Mouse (Mus musculus) CH12.LX (cell line): ENCODE data around the gene Trpc4ap. TPM values are rescaled to one million over a fixed set of nuclear protein-coding genes. Genes with fewer than 3 reads are reported as not detected.

Source experiments
- DNase-seq: peaks from one replicate; pipeline ENCODE4 v3.0.0-alpha.2; 2013; ENCODE audit errors: extremely low read depth
- H3K27ac ChIP-seq: 2 replicates; pipeline ENCODE4 v1.5.1; 2012; ENCODE audit warnings: low read depth, mild to moderate bottlenecking, control low read depth, moderate library complexity; ENCODE audit not compliant: insufficient read depth
- H3K27me3 ChIP-seq: replicated peaks from 2 replicates; pipeline ENCODE3; 2012; ENCODE audit warnings: inconsistent platforms
- H3K36me3 ChIP-seq, 2 experiments: replicated peaks in 1 of 2; 2 replicates each; pipeline versions ENCODE3 to v1.6.1; 2012; ENCODE audit warnings: inconsistent platforms in 1 of 2, low read length in 1 of 2, mild to moderate bottlenecking in 1 of 2, mixed read lengths in 1 of 2, moderate library complexity in 1 of 2; ENCODE audit not compliant: control insufficient read depth in 1 of 2, insufficient read depth in 1 of 2
- H3K4me1 ChIP-seq, 2 experiments: 2 replicates each; pipeline ENCODE4 v1.6.1; 2012; ENCODE audit warnings: inconsistent platforms in 1 of 2, moderate library complexity in 1 of 2; ENCODE audit not compliant: insufficient read depth in 2 of 2, control insufficient read depth in 1 of 2
- H3K4me2 ChIP-seq: 2 replicates; pipeline ENCODE4 v1.6.1; 2012; ENCODE audit warnings: low read depth, mild to moderate bottlenecking, control low read depth; ENCODE audit not compliant: poor library complexity, insufficient read depth, severe bottlenecking
- H3K4me3 ChIP-seq, 3 experiments: fragments of 150-350 bp in 1 of 3; sonication (generic) in 1 of 3; replicated peaks in 1 of 3; 2 replicates each; pipeline versions ENCODE3 to v1.5.1; 2011 to 2012; ENCODE audit warnings: low read depth in 2 of 3, low read length in 2 of 3, mild to moderate bottlenecking in 2 of 3, moderate library complexity in 2 of 3, control low read depth in 1 of 3, improper control_type of control experiment in 1 of 3, inconsistent platforms in 1 of 3, mixed read lengths in 1 of 3; ENCODE audit not compliant: poor library complexity in 1 of 3
- H3K79me2 ChIP-seq: replicated peaks from 2 replicates; pipeline ENCODE4 v1.6.1; 2012; ENCODE audit warnings: mild to moderate bottlenecking, moderate library complexity; ENCODE audit not compliant: control insufficient read depth, poor library complexity, insufficient read depth, severe bottlenecking; ENCODE audit errors: extremely low read depth
- H3K9ac ChIP-seq: 2 replicates; pipeline ENCODE4 v1.6.1; 2012; ENCODE audit warnings: low read depth, mild to moderate bottlenecking, control low read depth, moderate library complexity; ENCODE audit not compliant: insufficient read depth
- H3K9me3 ChIP-seq: replicated peaks from 2 replicates; pipeline ENCODE3; 2012; ENCODE audit warnings: low read length, inconsistent platforms, mixed read lengths
- CHD1 ChIP-seq: IDR thresholded peaks from 2 replicates; pipeline ENCODE4 v1.6.1; 2012; ENCODE audit warnings: low read depth, low read length, improper control_type of control experiment, inconsistent platforms
- CTCF ChIP-seq, 2 experiments: IDR thresholded peaks in 1 of 2; conservative IDR thresholded peaks in 1 of 2; 2 replicates each; pipeline ENCODE4 v1.5.1; 2011 to 2012; ENCODE audit warnings: low read depth in 2 of 2, low read length in 2 of 2, improper control_type of control experiment in 1 of 2, inconsistent platforms in 1 of 2, mild to moderate bottlenecking in 1 of 2, moderate library complexity in 1 of 2
- ELF1 ChIP-seq: IDR thresholded peaks from 2 replicates; pipeline ENCODE4 v1.6.1; 2014; ENCODE audit warnings: low read depth, mild to moderate bottlenecking, inconsistent platforms, low read length, improper control_type of control experiment
- GABPA ChIP-seq: IDR thresholded peaks from 2 replicates; pipeline ENCODE4 v1.6.1; 2012; ENCODE audit warnings: low read depth, low read length, improper control_type of control experiment, inconsistent platforms; ENCODE audit not compliant: insufficient replicate concordance
- HCFC1 ChIP-seq: IDR thresholded peaks from 2 replicates; pipeline ENCODE4 v1.6.1; 2012; ENCODE audit warnings: low read depth, mild to moderate bottlenecking, inconsistent platforms, low read length, improper control_type of control experiment
- JUN ChIP-seq: IDR thresholded peaks from 2 replicates; pipeline ENCODE4 v1.6.1; 2011; ENCODE audit warnings: low read depth, mild to moderate bottlenecking, low read length, improper control_type of control experiment, moderate library complexity; ENCODE audit not compliant: insufficient read depth
- JUND ChIP-seq: conservative IDR thresholded peaks from 2 replicates; pipeline ENCODE4 v1.6.1; 2011; ENCODE audit warnings: low read depth, low read length, improper control_type of control experiment
- KAT2A ChIP-seq: IDR thresholded peaks from 2 replicates; pipeline ENCODE4 v1.6.1; 2012; ENCODE audit warnings: low read length, improper control_type of control experiment, inconsistent platforms; ENCODE audit not compliant: insufficient replicate concordance
- MAFK ChIP-seq: IDR thresholded peaks from 2 replicates; pipeline ENCODE4 v1.6.1; 2011; ENCODE audit warnings: low read length, improper control_type of control experiment; ENCODE audit not compliant: insufficient replicate concordance
- MEF2A ChIP-seq: IDR thresholded peaks from 2 replicates; pipeline ENCODE4 v1.6.1; 2014; ENCODE audit warnings: low read depth, mild to moderate bottlenecking, inconsistent platforms, low read length, improper control_type of control experiment, borderline replicate concordance
- MXI1 ChIP-seq: IDR thresholded peaks from 2 replicates; pipeline ENCODE4 v1.6.1; 2011; ENCODE audit warnings: mild to moderate bottlenecking, low read depth, low read length, improper control_type of control experiment
- MYC ChIP-seq: IDR thresholded peaks from 2 replicates; pipeline ENCODE4 v1.6.1; 2011; ENCODE audit warnings: low read depth, mild to moderate bottlenecking, improper control_type of control experiment, low read length
- NELFE ChIP-seq: IDR thresholded peaks from 2 replicates; pipeline ENCODE4 v1.6.1; 2011; ENCODE audit warnings: low read depth, low read length, improper control_type of control experiment
- NRF1 ChIP-seq: IDR thresholded peaks from 2 replicates; pipeline ENCODE4 v1.6.1; 2014; ENCODE audit warnings: low read depth, mild to moderate bottlenecking, inconsistent platforms, low read length, improper control_type of control experiment, moderate library complexity
- PAX5 ChIP-seq: IDR thresholded peaks from 2 replicates; pipeline ENCODE4 v1.6.1; 2012; ENCODE audit warnings: low read length, inconsistent platforms, mixed read lengths
- POLR2A ChIP-seq: IDR thresholded peaks from 2 replicates; pipeline ENCODE4 v1.6.1; 2011; ENCODE audit warnings: low read depth, mild to moderate bottlenecking, improper control_type of control experiment, low read length
- POLR2AphosphoS2 ChIP-seq: IDR thresholded peaks from 2 replicates; pipeline ENCODE4 v1.6.1; 2011; ENCODE audit warnings: low read depth, low read length, improper control_type of control experiment
- SIN3A ChIP-seq: IDR thresholded peaks from 2 replicates; pipeline ENCODE4 v1.6.1; 2012; ENCODE audit warnings: low read length, improper control_type of control experiment, inconsistent platforms
- SMC3 ChIP-seq: IDR thresholded peaks from 2 replicates; pipeline ENCODE4 v1.6.1; 2011; ENCODE audit warnings: low read depth, low read length, improper control_type of control experiment
- TBP ChIP-seq: conservative IDR thresholded peaks from 2 replicates; pipeline ENCODE4 v1.6.1; 2011; ENCODE audit warnings: low read depth, low read length, improper control_type of control experiment
- TCF12 ChIP-seq: IDR thresholded peaks from 2 replicates; pipeline ENCODE4 v1.6.1; 2014; ENCODE audit warnings: low read depth, mild to moderate bottlenecking, inconsistent platforms, low read length, improper control_type of control experiment
- USF1 ChIP-seq: IDR thresholded peaks from 2 replicates; pipeline ENCODE4 v1.6.1; 2014; ENCODE audit warnings: low read depth, mild to moderate bottlenecking, inconsistent platforms, low read length, improper control_type of control experiment
- USF2 ChIP-seq: conservative IDR thresholded peaks from 2 replicates; pipeline ENCODE4 v1.6.1; 2011; ENCODE audit warnings: low read depth, low read length, improper control_type of control experiment
- ZKSCAN1 ChIP-seq: IDR thresholded peaks from 2 replicates; pipeline ENCODE4 v1.6.1; 2012; ENCODE audit warnings: low read depth, inconsistent platforms, low read length, improper control_type of control experiment, borderline replicate concordance
- ZMIZ1 ChIP-seq: IDR thresholded peaks from 2 replicates; pipeline ENCODE4 v1.6.1; 2012; ENCODE audit warnings: low read depth, mild to moderate bottlenecking, inconsistent platforms, low read length, improper control_type of control experiment
- dilution Hi-C: fragments of 300-500 bp; cut with MboI; formaldehyde crosslinking; loops from 2 replicates; pipeline ENCODE4 v1.14.3; 2020; ENCODE audit warnings: low sequenced_read_pairs; ENCODE audit not compliant: extremely low pct_unique_long_range_greater_than_20kb, extremely low pct_ligation_motif_present
- in situ Hi-C: fragments of 300-500 bp; cut with MboI; formaldehyde crosslinking; loops from 3 replicates; pipeline ENCODE4 v1.14.3; 2019; ENCODE audit warnings: low sequenced_read_pairs, low pct_ligation_motif_present, low pct_unique_long_range_greater_than_20kb, mixed read lengths
- polyA plus RNA-seq: library from polyadenylated mRNA; unstranded; fragments of >175 nt; gene quantifications from 2 replicates; pipeline ENCODE4 v1.2.1, GENCODE M21; 2012; ENCODE audit warnings: low read depth; ENCODE audit not compliant: insufficient read length
- total RNA-seq, 2 experiments: library from RNA; depleted of rRNA; stranded (reverse); fragments of 300-350 nt in 1 of 2; fragments of >200 nt in 1 of 2; gene quantifications; 2 replicates each; pipeline ENCODE4 v1.2.3; 2012 to 2014

Gene Trpc4ap
- total and polyA plus RNA-seq, 3 experiments = 52.8 to 105 (median 55.8) TPM

DNA sequence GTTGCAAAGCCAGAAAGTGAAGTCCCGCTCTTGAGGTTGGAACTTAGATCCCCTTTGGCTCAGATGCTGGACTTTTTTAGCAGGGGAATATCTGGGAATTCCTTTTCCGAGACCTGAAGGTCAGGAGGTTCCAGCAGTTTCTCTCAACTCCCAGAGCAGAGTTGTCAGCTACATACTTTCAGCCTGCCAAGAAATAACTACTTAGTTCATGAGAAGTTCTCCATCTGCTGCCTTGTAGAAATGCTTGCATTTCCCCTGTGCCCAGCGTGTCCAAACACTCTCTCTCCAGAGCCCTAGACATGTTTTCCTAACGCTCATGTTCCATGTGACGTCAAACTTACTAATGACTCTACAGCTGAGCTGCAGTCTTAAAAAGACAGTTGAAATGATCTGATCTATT, 42.9 kb upstream of the Trpc4ap start:
- Histone ChIP-seq H3K79me2 (no peaks in the 10 kb centered on the region), H3K9ac (no peak overlapping the region), H3K9me3 (no peaks in the 10 kb centered on the region), H3K4me3 (no peak overlapping the region), H3K4me2 (no peak overlapping the region), H3K4me1 (peaks cover 0 to 9% of the 10 kb centered on the region in 2 experiments; a peak in 1 of 4 replicates), H3K27me3 (no peaks in the 10 kb centered on the region), H3K36me3 (no peaks in the 10 kb centered on the region), H3K27ac (no peak overlapping the region)
- DNase-seq = no peak
- TF ChIP-seq SMC3 (no peak), CTCF (conservative IDR thresholded peaks at IDR 0.05 in 1 of 2, IDR thresholded peaks at IDR 0.05 in 1 of 2; ENCODE audit: low read depth in 2 of 2, low read length in 2 of 2) (no peak), POLR2AphosphoS2 (no peak), ELF1 (no peak), NELFE (no peak), MEF2A (no peak), ZKSCAN1 (no peak), JUND (no peak), HCFC1 (no peak), JUN (no peak)
- dilution Hi-C loops (no loop called here), in situ Hi-C loops (no loop called here)

DNA sequence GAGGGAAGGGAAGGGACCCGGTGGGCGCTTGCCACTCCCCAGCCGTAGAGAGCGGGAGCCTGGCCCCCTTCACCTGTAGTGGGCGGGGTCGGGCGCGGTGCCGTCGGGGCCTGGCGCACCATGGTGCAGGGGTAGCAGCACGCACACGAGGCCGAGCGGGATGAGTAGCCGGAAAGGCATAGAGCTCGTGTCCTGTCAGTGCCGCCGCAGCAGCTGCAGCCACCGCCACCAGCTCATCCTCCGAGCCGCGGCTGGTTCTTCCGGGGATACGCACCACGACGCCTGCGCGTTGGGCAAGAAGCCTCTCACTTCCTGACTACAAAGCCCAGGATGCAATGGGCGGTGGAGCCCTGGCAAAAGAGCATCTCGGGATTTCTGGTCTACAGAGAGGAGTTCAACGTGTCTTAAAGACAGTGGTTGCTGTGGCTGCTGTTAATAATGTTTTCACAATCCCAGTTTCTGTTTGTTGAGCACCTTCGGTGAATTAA, 37.0 kb upstream of the Trpc4ap start, which contains the start of gene Edem2:
Gene Edem2 (minus strand): TSS at position 318 of the 488 bp plus-strand sequence.
- Histone ChIP-seq H3K27ac (peak within 1 kb of the TSS; percentile 2; the same call in 1 of the 2 replicates), H3K4me1 (peaks cover 6 to 14% of the 10 kb centered on the region in 2 experiments; a peak in 3 of 4 replicates), H3K9ac (peak within 1 kb of the TSS; percentile 30), H3K27me3 (no peaks in the 10 kb centered on the region), H3K36me3 (peaks cover 9 to 29% of the 10 kb centered on the region in 2 experiments), H3K9me3 (no peaks in the 10 kb centered on the region), H3K79me2 (peaks cover 4% of the 10 kb centered on the region), H3K4me2 (peak within 1 kb of the TSS; percentile 91), H3K4me3 (peak within 1 kb of the TSS; percentile 75 to 97 (median 89))
- dilution Hi-C loops = no loop called here
- peak; percentile 93 for DNase-seq
- TF ChIP-seq JUN (no peak), TBP (peak; percentile 92), NRF1 (peak; percentile 93), MYC (peak; percentile 88), MAFK (no peak), KAT2A (peak; percentile 97; the same call in 1 of the 2 replicates), ZMIZ1 (no peak; the same call in 1 of the 2 replicates), POLR2AphosphoS2 (peak; percentile 65; the same call in 1 of the 2 replicates), TCF12 (peak; percentile 66; the same call in 1 of the 2 replicates), HCFC1 (peak; percentile 99), CHD1 (no peak), NELFE (peak; percentile 91), ELF1 (peak; percentile 100), GABPA (peak; percentile 65; the same call in 1 of the 2 replicates), MXI1 (peak; percentile 73), SMC3 (no peak), PAX5 (no peak), POLR2A (peak; percentile 90), USF2 (no peak), MEF2A (peak; percentile 12; the same call in 1 of the 2 replicates), USF1 (no peak), SIN3A (peak; percentile 94; the same call in 1 of the 2 replicates)
- in situ Hi-C loops = no loop called here
